Mouse (Mus musculus): ENCODE results near the gene Stat5a. TPM values are rescaled to one million over a fixed set of nuclear protein-coding genes. Genes with fewer than 3 reads are reported as not detected.
A peak's percentile ranks its signal among the peaks of the same experiment; 100 is the strongest.

The Stat5a gene
- polyA plus RNA-seq, 1 experiment from 2014 or later = 15.1 TPM

GRCm38 (mm10) chr11:100843070-100843669 is 16.0 kb upstream of the Stat5a start:
- H3K9ac ChIP-seq (ENCODE audit: low read length) = no peak overlapping the region
- 93% methylated on average over 8 of the region's 8 CpGs for WGBS
- ATAC-seq (replicated peaks; ENCODE audit: extremely low read depth, insufficient read depth, low FRiP score) = no peak

GRCm38 (mm10) chr11:100844121-100844520 is 15.0 kb upstream of the Stat5a start:
- Histone ChIP-seq H3K27me3 (ENCODE audit: control insufficient read depth, insufficient read depth, low read length) (no peaks in the 10 kb centered on the region), H3K36me3 (ENCODE audit: control insufficient read depth, insufficient read depth) (no peaks in the 10 kb centered on the region), H3K9me3 (replicated peaks; ENCODE audit: control insufficient read depth, low read length) (0 out of 2 replicates have a peak, but pooled peaks cover 2% of the 10 kb centered on the region), H3K4me1 (ENCODE audit: control insufficient read depth, insufficient read depth, low read length) (peaks cover 32% of the 10 kb centered on the region), H3K4me3 (ENCODE audit: low read length) (no peak overlapping the region), H3K9ac (ENCODE audit: low read length) (no peak overlapping the region), H3K27ac (ENCODE audit: low read length) (no peak overlapping the region), H3K4me2 (ENCODE audit: low read depth, low read length) (no peak overlapping the region)
- no peak for ATAC-seq (replicated peaks; ENCODE audit: extremely low read depth, insufficient read depth, low FRiP score)
- WGBS = 86% methylated on average over 4 of the region's 4 CpGs

More at GRCm38 (mm10) chr11:100843070-100843669, 16.0 kb upstream of the Stat5a start:
- 0 out of 2 replicates have a peak, but pooled peaks cover 2% of the 10 kb centered on the region for H3K9me3 ChIP-seq (replicated peaks; ENCODE audit: control insufficient read depth, low read length)
- peaks cover 22% of the 10 kb centered on the region for H3K4me1 ChIP-seq (ENCODE audit: control insufficient read depth, insufficient read depth, low read length)
- H3K27me3 ChIP-seq (ENCODE audit: control insufficient read depth, insufficient read depth, low read length) = no peaks in the 10 kb centered on the region
- H3K4me3 ChIP-seq (ENCODE audit: low read length) = no peak overlapping the region
- H3K27ac ChIP-seq (ENCODE audit: low read length) = no peak overlapping the region
- no peaks in the 10 kb centered on the region for H3K36me3 ChIP-seq (ENCODE audit: control insufficient read depth, insufficient read depth)
- no peak overlapping the region for H3K4me2 ChIP-seq (ENCODE audit: low read depth, low read length)

GRCm38 (mm10) chr11:100845793-100846192 is 13.4 kb upstream of the Stat5a start:
- WGBS = 79% methylated on average over 6 of the region's 6 CpGs
- H3K27ac ChIP-seq (ENCODE audit: low read length) = no peak overlapping the region; the same call in 1 of the 2 replicates
- H3K36me3 ChIP-seq (ENCODE audit: control insufficient read depth, insufficient read depth) = no peaks in the 10 kb centered on the region
- no peaks in the 10 kb centered on the region for H3K27me3 ChIP-seq (ENCODE audit: control insufficient read depth, insufficient read depth, low read length)
- H3K4me1 ChIP-seq (ENCODE audit: control insufficient read depth, insufficient read depth, low read length) = peaks cover 25% of the 10 kb centered on the region
- no peak overlapping the region for H3K4me3 ChIP-seq (ENCODE audit: low read length)
- ATAC-seq (replicated peaks; ENCODE audit: extremely low read depth, insufficient read depth, low FRiP score) = no peak
- H3K9me3 ChIP-seq (replicated peaks; ENCODE audit: control insufficient read depth, low read length) = 0 out of 2 replicates have a peak, but pooled peaks cover 2% of the 10 kb centered on the region
- no peak overlapping the region for H3K4me2 ChIP-seq (ENCODE audit: low read depth, low read length)
- H3K9ac ChIP-seq (ENCODE audit: low read length) = no peak overlapping the region

- Histone ChIP-seq H3K27ac (ENCODE audit: low read length) (no peak overlapping the region; the same call in 1 of the 2 replicates), H3K4me2 (ENCODE audit: low read depth, low read length) (peak overlapping the region; percentile 80; the same call in 1 of the 2 replicates), H3K36me3 (ENCODE audit: control insufficient read depth, insufficient read depth) (no peaks in the 10 kb centered on the region), H3K4me1 (ENCODE audit: control insufficient read depth, insufficient read depth, low read length) (peaks cover 23% of the 10 kb centered on the region), H3K9ac (ENCODE audit: low read length) (no peak overlapping the region), H3K4me3 (ENCODE audit: low read length) (no peak overlapping the region), H3K27me3 (ENCODE audit: control insufficient read depth, insufficient read depth, low read length) (no peaks in the 10 kb centered on the region), H3K9me3 (replicated peaks; ENCODE audit: control insufficient read depth, low read length) (no peaks in the 10 kb centered on the region)
- ATAC-seq (replicated peaks; ENCODE audit: extremely low read depth, insufficient read depth, low FRiP score) = no peak
- WGBS = 86% methylated on average over 4 of the region's 4 CpGs
These were observed 11.6 kb upstream of the Stat5a start for GRCm38 (mm10) chr11:100847572-100847971.

- no peak overlapping the region for H3K4me3 ChIP-seq (ENCODE audit: low read length)
- no peaks in the 10 kb centered on the region for H3K27me3 ChIP-seq (ENCODE audit: control insufficient read depth, insufficient read depth, low read length)
- no peaks in the 10 kb centered on the region for H3K36me3 ChIP-seq (ENCODE audit: control insufficient read depth, insufficient read depth)
- peaks cover 23% of the 10 kb centered on the region for H3K4me1 ChIP-seq (ENCODE audit: control insufficient read depth, insufficient read depth, low read length)
- H3K4me2 ChIP-seq (ENCODE audit: low read depth, low read length) = peak overlapping the region; percentile 80
- ATAC-seq (replicated peaks; ENCODE audit: extremely low read depth, insufficient read depth, low FRiP score) = no peak
- H3K9ac ChIP-seq (ENCODE audit: low read length) = no peak overlapping the region
- no peak overlapping the region; the same call in 1 of the 2 replicates for H3K27ac ChIP-seq (ENCODE audit: low read length)
- H3K9me3 ChIP-seq (replicated peaks; ENCODE audit: control insufficient read depth, low read length) = no peaks in the 10 kb centered on the region
- WGBS = 36% methylated on average over 4 of the region's 4 CpGs
These were observed 11.1 kb upstream of the Stat5a start for GRCm38 (mm10) chr11:100848080-100848479.

GRCm38 (mm10) chr11:100848789-100849379 is 10.3 kb upstream of the Stat5a start:
- H3K4me3 ChIP-seq (ENCODE audit: low read length) = peak overlapping the region; percentile 82
- peaks cover 23% of the 10 kb centered on the region for H3K4me1 ChIP-seq (ENCODE audit: control insufficient read depth, insufficient read depth, low read length)
- peak overlapping the region; percentile 91 for H3K27ac ChIP-seq (ENCODE audit: low read length)
- no peaks in the 10 kb centered on the region for H3K27me3 ChIP-seq (ENCODE audit: control insufficient read depth, insufficient read depth, low read length)
- 42% methylated on average over 6 of the region's 6 CpGs for WGBS
- no peaks in the 10 kb centered on the region for H3K9me3 ChIP-seq (replicated peaks; ENCODE audit: control insufficient read depth, low read length)
- ATAC-seq (replicated peaks; ENCODE audit: extremely low read depth, insufficient read depth, low FRiP score) = no peak
- peak overlapping the region; percentile 98 for H3K9ac ChIP-seq (ENCODE audit: low read length)
- H3K4me2 ChIP-seq (ENCODE audit: low read depth, low read length) = peak overlapping the region; percentile 80
- no peaks in the 10 kb centered on the region for H3K36me3 ChIP-seq (ENCODE audit: control insufficient read depth, insufficient read depth)

GRCm38 (mm10) chr11:100849456-100850037 is 9.6 kb upstream of the Stat5a start:
- Histone ChIP-seq H3K27ac (ENCODE audit: low read length) (peak overlapping the region; percentile 91), H3K4me3 (ENCODE audit: low read length) (peak overlapping the region; percentile 82), H3K9ac (ENCODE audit: low read length) (peak overlapping the region; percentile 98), H3K4me2 (ENCODE audit: low read depth, low read length) (peak overlapping the region; percentile 80), H3K36me3 (ENCODE audit: control insufficient read depth, insufficient read depth) (no peaks in the 10 kb centered on the region), H3K4me1 (ENCODE audit: control insufficient read depth, insufficient read depth, low read length) (peaks cover 23% of the 10 kb centered on the region), H3K27me3 (ENCODE audit: control insufficient read depth, insufficient read depth, low read length) (no peaks in the 10 kb centered on the region), H3K9me3 (replicated peaks; ENCODE audit: control insufficient read depth, low read length) (no peaks in the 10 kb centered on the region)
- ATAC-seq (replicated peaks; ENCODE audit: extremely low read depth, insufficient read depth, low FRiP score) = no peak
- 2% methylated on average over 13 of the region's 13 CpGs for WGBS

- H3K4me1 ChIP-seq (ENCODE audit: control insufficient read depth, insufficient read depth, low read length) = peaks cover 23% of the 10 kb centered on the region
- under 1% methylated on average over 93 of the region's 104 CpGs for WGBS
- H3K27me3 ChIP-seq (ENCODE audit: control insufficient read depth, insufficient read depth, low read length) = no peaks in the 10 kb centered on the region; the same call in 1 of the 2 replicates
- H3K4me2 ChIP-seq (ENCODE audit: low read depth, low read length) = peak within 1 kb of the TSS; percentile 80
- H3K27ac ChIP-seq (ENCODE audit: low read length) = peak within 1 kb of the TSS; percentile 91
- ATAC-seq (replicated peaks; ENCODE audit: extremely low read depth, insufficient read depth, low FRiP score) = peak; percentile 82
- H3K36me3 ChIP-seq (ENCODE audit: control insufficient read depth, insufficient read depth) = no peaks in the 10 kb centered on the region
- H3K9ac ChIP-seq (ENCODE audit: low read length) = peak within 1 kb of the TSS; percentile 98
- H3K4me3 ChIP-seq (ENCODE audit: low read length) = peak within 1 kb of the TSS; percentile 82
- no peaks in the 10 kb centered on the region for H3K9me3 ChIP-seq (replicated peaks; ENCODE audit: control insufficient read depth, low read length)
These were observed 8.9 kb upstream of the Stat5a start, which contains the start of gene Stat5b for GRCm38 (mm10) chr11:100850038-100850777. Gene Stat5b (minus strand): TSS chr11:100850724.

Data from heart, embryonic 16.5 days (tissue).